Mouse (Mus musculus) thymus, postnatal 36 days (tissue): ENCODE measurements around the gene Apof.

Experiments used
- DNase-seq, 2 experiments: peaks; one replicate each; pipeline ENCODE4 v3.0.0; 2022; ENCODE audit warnings: mixed read lengths in 2 of 2

Apof gene

DNA sequence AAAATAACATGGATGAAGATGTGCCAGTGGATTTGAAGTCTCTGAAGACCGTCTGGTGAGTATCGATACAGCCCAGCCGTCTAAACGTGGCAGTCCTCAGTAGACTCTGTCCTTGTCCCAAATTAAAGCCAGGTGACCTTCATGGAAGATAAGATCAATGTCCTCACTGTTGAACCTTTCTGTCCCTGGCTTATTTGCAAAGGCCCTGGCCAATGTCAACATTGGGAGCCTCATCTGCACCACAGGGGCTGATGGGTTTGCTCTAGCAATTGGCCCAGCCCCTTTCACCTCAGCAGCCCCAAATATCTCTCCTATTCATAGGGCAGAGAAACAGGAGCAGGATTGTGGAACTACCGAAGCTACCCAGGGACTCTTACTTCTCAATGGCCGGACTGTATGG is at the start of gene Apof:
TSS of gene Apof (plus strand) at position 301 of the 400 bp plus-strand sequence.
- no peak for DNase-seq

DNA sequence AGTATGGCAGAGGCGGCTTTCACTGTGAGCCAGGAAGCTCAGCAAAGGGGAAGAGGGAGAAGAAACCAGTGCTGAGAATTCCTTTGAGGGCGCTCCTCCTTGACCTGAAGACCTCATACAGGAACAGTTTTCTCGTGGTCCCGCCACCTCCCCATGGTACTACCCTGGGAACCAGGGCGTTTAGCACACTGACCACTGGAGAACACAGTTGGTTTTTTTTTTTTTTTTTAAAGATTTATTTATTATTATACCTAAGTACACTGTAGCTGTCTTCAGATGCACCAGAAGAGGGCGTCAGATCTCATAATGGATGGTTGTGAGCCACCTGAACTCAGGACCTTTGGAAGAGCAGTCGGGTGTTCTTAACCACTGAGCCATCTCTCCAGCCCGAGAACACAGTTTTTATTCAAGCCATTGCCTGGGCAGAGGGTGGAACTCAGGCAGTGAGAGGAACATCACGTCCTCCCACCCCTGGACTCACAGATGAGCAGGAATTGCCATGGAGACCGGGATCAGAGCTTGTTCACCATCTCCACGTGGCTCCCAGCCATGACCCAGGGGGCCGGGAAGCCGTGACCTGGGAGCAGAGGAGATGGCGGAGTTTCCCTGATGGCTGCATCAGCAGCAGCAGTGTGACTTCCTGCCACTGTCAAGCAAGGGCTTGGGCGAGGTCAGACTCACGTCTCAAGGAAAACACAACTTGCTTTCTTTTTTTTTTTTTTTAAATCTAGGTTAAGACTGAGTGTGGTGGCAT is 46.8 kb upstream of the Apof start:
- no peak for DNase-seq

DNA sequence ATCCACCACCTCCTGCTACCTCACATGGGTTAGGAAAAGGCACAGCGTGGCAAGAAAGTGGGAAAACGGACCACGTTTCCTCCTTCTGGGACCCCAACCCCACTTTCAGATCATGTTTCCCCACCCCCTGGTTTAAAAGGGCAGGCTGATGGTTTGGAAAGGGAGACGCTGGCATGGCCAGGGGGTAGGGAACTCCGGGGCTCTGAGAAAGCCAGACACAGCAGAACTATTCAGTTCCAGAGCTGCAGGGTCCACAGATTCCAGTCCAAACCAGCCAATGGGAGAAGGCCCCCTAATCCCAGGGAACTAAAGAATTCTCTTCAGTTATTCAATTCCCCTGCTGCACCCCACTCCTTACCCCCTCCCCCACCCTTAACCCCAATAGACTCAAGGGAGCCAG is 43.4 kb upstream of the Apof start:
- no peak for DNase-seq

DNA sequence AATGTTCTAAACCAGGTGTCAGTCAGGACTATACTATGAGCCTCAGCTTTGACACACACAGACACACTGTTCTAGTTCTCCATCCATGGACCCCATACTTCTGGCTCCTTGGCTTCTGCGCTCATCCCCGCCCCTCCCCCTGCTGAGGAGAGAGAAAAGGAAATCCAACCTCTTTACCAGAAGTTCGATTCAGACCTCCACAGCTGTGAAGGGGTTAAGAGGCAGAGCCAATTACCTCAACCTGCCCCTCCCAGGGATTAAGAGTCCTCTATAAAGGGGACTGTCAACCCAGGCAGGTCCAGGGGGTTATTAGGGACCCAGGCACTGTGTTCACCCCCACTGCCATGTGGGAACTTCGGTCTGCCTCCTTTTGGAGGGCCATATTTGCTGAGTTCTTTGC is 42.9 kb upstream of the Apof start, which contains the start of gene Mip:
TSS of gene Mip (plus strand) at position 301 of the 400 bp plus-strand sequence.
- DNase-seq = no peak

DNA sequence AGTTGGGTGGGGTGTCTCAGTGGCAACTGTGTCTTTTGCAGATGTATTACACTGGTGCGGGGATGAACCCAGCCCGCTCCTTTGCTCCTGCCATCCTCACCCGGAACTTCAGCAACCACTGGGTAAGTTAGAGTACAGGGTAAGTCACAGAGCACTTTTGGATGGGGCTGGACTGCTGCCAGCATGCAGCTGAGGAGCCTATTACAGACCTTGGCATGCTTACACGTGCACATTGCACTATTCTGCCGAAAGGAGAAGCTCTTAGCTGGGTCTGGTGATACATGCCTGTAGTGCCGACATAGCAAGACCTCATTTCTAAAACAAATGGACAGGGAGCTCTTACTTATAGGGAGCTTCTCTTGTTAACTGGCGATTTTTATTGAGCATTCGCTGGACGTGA is 40.9 kb upstream of the Apof start:
- DNase-seq = no peak

DNA sequence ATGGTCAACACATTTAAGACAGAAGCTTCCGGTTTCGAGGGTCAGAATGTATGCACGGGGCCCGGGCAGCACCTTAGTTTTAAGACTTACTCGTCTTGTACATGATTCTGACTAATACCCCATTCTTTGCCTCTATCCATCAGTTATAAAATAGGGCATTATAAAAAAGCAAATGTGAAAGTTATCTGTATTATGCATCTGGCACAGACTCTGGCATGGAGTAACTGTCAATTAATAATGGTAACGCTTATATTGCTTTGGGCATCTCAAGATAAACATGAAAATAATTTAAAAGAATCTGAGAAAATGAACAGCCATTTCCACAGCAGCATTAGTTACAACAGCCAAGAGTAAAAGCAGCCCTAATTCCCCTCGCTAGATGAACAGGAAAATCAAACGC is 40.5 kb upstream of the Apof start:
- DNase-seq = no peak

DNA sequence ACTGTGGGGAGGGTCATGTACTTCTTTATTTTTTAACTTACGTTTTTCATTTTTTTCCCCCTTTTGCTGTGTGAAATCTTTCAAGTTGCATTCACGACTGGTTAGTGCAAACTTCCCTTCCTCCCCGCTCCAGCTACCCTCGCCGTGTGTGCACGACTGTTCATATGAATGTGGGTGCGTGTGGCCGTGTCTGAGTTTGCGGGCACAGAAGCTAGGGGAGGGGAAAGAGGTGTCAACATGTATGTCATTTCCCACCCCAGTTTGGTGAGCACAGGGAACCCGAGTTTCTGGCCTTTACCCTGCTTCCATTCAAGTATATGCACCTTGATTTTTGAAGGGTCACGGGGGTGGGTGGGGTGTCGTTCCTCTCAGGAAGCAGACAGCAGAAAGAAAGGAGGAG is 37.9 kb upstream of the Apof start:
- peak; percentile 19 to 36 for DNase-seq

DNA sequence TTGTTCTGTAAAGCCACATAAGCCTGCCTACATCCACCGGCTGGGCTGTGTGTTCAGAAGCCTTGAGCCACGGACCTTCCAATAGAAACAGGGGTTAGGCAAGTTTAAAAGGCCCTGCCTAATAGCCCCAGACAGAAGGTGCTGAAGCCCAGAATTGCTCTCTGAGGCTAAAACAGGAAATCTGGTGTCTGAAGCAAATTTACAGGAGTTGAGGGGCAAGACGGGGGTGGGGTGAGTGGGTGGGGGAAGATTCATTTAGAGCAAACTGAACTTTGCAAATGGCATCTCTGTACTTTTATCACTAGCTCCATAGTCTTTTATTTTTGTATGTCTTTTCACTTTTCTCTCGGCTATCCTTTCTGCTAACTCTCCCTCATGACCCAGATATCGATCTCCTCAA is 37.3 kb upstream of the Apof start:
- peak in 1 of 2 experiments; percentile 13 for DNase-seq

DNA sequence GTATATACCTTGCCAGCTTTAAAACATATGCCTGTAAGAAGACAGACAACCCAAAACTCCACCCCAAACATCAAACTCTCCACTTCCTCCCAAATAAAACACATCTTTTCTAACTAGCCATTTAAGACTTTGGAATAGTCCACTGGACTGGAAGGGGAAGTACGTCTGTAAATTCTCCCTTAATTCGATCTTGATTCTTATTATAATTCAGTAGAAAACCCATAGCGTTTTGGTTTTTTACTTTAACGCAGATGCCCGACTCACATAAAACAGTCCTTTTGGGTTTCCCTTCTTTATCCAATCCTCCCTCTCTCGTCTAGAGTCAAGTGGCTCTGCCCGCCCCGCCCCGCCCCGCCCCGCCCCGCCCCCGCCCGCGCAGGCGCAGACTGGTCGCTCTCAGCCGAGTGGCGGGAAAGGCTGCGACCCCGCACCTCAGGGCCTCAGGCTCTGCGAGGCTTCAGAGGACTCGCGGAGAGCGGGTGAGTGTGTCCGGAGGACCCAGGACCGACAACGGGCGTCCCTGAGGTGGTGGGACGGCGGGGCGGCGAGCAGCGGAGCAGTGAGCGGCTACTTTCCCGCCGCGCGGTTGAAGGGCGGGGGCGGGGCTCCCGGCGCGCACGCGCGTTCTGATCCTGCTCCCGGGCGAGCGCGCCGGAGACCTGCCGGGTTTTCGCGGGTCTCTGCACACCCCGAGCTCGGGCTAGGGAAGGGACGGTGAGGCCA is 36.6 kb upstream of the Apof start, which contains the start of gene Timeless:
TSS of gene Timeless (plus strand) at position 369 of the 723 bp plus-strand sequence.
- DNase-seq = peak; percentile 91 to 92

DNA sequence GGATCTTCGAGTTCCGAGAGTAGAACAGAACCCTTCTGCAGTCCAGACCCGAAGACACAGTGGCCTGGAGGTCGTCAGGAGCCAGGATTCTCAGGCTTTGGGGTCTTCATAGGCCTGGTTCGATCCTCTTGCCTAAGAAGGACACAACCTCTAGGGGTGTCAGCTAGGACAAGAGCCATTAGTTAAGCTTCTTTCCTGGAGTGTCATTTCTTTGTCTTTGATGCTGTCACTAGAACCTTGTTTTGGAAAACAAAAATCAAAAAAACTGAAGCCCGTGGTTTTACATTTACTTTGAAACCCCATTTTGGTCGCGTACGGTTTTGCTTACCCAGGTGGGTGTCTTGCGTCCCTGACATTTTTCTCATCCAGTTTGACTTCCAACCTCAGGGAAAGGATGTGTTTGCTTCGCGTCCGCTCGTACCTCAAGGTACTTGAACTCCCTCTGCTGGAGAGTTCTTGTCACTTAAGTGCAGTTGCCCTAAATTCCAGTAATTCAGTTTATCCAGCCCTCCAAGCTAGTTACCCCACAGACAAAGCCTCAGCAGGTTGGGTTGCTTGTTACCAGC is 36.0 kb upstream of the Apof start:
- peak; percentile 49 to 54 for DNase-seq

DNA sequence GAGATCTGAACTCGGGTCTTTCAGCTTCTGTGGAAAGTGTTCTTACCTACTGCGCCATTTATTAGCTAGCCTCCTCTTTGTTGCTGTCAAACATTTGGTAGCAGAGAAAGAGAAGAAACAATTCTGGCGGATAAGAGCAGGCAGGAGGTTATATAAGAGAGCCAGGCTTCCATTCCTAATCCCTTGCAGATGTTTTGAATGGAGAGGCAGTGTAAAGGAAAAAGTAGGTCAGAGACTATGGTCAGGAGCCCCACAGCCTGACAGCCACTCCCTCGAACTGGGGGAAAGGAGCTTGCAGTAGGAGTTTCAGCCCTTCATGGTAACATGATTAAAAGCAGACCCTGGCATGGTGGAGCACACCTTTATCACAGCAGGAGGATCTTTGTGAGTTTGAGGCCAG is 32.1 kb upstream of the Apof start:
- DNase-seq = no peak

DNA sequence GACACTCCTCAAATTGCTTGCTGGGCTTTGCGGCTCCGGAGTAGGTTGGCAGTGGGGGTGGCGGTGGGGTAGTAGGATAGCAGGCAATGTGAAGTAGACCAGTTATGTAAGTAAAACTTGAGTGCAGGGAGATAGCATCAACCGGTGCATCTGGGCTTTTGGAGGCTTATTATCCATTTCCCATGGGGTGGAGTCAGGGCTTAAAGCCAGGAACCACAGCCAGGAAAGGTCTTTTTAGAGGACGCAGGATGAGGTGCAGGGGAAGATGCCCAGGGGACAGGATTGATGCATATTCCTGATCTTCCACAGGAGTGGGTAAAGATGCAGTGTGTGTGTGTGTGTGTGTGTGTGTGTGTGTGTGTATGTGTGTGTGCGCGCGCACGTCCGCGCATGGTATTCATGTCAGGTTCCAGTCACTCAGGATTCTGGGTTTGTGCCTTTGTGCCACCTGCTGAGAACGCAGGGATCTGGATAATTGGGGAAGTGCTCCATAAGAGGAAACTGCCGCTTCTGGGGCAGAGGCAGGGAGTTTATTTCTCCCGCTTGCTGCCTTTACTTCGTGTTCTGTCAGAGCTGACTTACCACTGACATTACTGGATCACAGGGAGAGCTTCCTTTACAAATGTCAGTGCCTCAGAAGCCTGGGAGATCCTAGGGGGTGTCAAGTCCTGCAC is 30.5 kb upstream of the Apof start:
- no peak for DNase-seq

DNA sequence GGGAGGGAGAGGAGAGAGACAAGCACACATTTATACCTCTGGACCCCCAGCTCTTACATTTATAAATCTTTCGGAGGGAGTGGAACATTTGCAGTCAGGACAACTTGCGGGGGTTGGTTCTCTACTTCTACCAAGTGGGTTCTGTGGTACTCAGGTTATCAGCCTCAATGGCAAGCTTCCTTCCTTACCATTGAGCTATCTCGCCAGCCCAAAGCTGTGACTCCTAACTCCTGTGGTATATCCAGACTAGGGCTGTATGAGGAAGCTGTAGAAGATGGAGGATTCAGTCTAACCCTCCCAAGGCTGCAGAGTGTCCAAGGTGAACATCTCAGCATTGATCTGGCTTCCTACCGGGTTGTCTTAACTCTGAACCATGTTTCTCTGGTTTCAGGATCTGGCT is 29.3 kb upstream of the Apof start:
- DNase-seq = no peak

DNA sequence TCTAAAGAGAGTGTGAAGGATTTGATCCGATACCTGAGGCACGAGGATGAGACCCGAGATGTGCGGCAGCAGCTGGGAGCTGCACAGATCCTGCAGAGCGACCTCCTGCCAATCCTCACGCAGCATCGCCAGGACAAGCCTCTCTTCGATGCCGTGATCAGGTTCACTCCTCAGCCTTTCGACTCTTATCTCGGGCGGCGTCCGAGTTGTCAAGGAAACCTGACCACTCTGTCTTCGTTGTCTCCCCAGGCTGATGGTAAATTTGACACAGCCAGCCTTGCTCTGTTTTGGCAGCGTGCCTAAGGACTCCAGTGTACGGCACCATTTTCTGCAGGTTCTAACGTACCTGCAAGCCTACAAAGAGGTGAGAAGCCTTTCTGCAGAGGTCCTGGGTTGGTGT is 28.3 kb upstream of the Apof start:
- no peak for DNase-seq

DNA sequence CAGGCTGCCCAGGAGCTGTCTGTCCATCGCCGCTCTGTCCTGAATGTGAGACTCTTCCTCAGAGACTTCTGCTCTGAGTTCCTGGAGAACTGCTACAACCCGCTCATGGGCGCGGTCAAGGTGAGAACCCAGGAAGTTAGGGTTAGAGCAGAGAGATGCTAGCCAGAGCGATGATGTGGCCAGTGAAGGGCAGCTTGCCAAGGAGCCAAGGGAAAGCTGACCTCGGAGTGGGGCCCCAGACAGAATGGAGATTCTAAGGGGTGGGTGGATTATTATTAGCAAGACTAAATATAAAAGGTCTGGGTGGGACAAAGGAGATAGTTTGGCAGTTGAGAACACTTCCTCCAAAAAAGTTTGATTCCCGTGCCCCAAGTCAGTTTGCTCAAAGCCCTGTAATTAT is 25.2 kb upstream of the Apof start:
- DNase-seq = no peak

DNA sequence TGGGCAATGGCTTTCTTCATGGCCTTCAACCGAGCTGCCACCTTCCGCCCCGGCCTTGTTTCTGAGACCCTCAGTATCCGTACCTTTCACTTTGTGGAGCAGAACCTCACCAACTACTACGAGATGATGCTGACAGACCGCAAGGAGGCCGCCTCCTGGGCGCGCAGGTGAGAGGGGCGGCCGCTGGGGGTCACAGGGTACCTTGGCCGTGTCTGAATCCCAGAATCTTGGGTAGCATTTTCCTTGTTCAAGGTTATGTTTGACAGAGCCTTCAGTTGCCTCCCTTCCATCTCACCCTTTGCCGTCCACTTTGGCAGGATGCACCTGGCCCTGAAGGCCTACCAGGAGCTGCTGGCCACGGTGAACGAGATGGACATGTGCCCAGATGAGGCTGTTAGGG is 24.4 kb upstream of the Apof start:
- no peak for DNase-seq

DNA sequence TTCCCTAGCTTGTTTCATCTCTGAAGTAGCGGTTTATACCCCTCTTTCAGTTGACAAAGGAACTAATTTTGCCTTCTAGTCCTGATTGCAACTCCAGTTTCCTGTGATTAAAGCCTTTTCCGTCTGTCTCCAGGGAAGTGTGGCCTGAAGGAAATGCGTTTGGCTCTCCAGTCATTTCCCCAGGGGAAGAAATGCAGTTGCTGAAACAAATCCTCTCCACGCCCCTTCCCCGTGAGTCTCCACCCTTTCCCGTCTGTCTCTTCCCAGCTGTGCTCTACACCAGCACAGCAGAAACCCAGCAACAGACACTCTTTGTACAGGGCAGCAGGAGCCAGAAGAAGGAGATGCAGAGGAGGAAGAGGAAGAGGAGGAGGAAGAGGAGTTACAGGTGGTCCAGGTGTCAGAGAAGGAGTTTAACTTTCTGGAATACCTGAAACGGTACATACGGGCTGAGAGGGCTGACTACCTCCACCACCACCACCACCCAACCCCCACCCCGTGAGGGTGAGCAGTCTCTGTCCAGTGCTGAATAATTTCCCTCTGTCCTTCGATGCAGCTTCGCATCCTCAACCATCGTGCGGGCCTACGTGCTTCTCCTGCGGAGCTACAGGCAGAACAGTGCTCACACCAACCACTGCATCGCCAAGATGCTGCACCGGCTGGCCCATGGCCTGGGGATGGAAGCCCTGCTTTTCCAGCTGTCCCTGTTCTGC is 21.3 kb upstream of the Apof start:
- DNase-seq = no peak

DNA sequence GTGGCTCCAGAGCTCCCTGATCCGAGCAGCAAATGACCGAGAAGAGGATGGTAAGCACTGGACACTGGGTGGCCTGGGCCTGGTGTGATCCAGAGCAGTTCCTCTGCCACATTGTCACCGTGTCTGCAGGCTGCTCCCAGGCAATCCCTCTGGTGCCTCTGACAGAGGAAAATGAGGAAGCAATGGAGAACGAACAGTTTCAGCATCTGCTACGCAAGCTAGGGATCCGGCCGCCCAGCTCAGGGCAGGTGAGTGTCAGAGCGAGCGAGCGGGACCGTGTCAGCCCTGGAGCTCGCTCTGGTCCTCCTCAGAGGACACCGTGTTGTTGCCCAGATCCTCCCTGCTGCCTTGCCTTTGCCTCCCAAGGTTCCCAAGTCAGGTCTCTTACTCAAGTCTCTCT is 17.9 kb upstream of the Apof start:
- no peak for DNase-seq

DNA sequence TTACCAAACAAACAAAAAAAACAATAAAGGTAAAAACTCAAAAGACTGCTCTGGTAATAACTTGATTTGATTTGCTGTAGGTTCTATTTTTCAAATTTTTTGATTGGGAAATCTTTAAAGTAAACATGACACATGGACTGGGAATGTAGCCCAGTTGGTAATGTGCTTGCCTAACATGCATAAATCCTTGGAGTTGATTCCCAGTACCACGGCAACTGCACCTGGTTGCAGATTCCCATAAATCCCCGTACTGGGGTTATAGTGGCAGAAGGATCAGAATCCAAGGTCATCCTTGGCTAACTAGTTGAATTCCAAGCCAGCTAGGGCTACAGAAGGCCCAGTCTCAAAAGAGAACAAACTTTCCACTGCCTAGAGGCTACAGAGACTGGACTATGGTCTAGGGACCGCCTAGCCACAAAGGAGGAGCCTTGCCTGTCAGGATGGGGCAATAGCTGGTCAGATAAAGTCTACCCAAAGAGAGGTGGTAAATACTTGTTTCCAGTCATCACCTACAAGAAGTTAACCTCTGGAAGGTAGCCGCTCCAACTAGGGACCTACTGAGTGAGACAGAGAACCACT is 14.7 kb upstream of the Apof start, which contains the start of gene Apon:
TSS of gene Apon (plus strand) at position 420 of the 579 bp plus-strand sequence.
- no peak for DNase-seq

DNA sequence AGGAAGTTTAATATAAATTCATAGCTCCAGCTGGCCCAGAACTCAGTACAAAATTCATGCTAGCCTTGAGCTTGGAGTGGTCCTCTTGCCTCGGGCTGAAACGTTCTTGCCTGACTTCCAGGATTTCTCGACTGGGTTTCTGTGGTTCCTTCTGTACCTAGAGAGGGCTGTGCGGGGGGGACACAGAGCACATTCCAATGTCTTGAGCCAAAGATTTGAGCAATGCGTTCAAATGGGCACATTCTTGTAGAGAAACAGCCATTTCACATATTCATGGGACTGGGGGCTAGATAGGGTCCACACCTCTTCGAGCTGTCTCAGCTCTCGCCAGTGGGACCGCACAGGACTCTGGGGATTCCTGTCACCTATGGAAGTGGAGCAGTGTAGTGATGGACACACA is 12.5 kb upstream of the Apof start:
- no peak for DNase-seq

DNA sequence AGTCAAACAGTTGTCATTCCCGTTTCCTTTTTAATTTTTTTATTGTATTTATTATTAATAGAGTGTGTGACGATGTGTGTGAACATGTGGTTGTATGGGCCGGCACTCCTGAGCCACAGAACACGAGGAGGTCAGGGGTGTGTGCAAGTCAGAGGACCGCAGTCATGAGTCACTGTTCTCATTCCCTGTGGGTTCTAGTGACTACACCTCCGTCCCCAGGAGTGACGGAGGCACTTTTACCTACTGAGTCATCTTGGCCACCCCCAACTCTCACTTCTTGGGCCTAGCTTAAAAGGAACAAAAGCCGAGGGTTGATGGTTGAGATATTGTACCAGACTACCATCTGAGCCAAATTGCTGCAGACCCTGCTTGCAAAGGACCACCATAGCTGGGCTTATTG is 12.1 kb upstream of the Apof start:
- no peak for DNase-seq

DNA sequence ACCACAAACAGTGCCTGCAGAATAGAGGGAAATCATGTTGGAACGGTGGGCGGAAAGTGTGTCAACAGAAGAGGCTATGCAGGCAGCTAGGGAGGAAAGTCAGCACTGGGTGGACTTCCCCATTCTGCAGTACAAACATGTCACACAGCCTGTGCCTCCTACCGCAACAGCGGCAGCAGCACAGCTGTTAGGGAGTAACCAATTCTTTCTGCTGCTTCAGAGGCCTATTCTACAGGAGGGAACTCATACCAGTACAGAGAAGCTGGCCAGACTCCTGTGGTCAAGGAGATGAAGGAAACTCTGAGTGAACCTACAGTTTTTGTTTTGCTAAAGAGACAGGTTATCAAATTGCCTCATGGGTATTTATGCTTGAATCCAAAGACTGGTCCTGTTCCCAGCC is 9.5 kb upstream of the Apof start:
- DNase-seq = no peak
